Mouse (Mus musculus) C2C12 (cell line): Measurements from ENCODE around the gene Rusc2. TPM values are rescaled to one million over a fixed set of nuclear protein-coding genes. Genes with fewer than 3 reads are reported as not detected.
A peak's percentile ranks its signal among the peaks of the same experiment; 100 is the strongest.

Source experiments
- H3K27me3 ChIP-seq: one replicate; pipeline ENCODE4 v1.6.1; 2011; ENCODE audit not compliant: control insufficient read depth, insufficient read depth, insufficient read length
- H3K36me3 ChIP-seq: one replicate; pipeline ENCODE4 v1.6.1; 2011; ENCODE audit not compliant: control insufficient read depth, insufficient read depth
- H3K4me3 ChIP-seq: one replicate; pipeline ENCODE4 v1.5.1; 2011; ENCODE audit warnings: mild to moderate bottlenecking, control low read depth; ENCODE audit not compliant: poor library complexity, insufficient read depth, severe bottlenecking
- H3K79me2 ChIP-seq: one replicate; pipeline ENCODE4 v1.6.1; 2011; ENCODE audit not compliant: control insufficient read depth, insufficient read depth
- H3K79me3 ChIP-seq: one replicate; pipeline ENCODE4 v1.6.1; 2011; ENCODE audit warnings: low read depth, control low read depth
- H3ac ChIP-seq: one replicate; pipeline ENCODE3; 2011; ENCODE audit warnings: low read depth; ENCODE audit not compliant: control insufficient read depth, insufficient read length
- CEBPB ChIP-seq: IDR thresholded peaks from one replicate; pipeline ENCODE4 v1.6.1; 2011; ENCODE audit warnings: low read depth, mild to moderate bottlenecking, control low read depth, moderate library complexity
- CTCF ChIP-seq: IDR thresholded peaks from one replicate; pipeline ENCODE4 v1.5.1; 2011; ENCODE audit not compliant: control insufficient read depth, insufficient read depth, insufficient read length
- FOSL1 ChIP-seq: IDR thresholded peaks from one replicate; pipeline ENCODE4 v1.8.0; 2011; ENCODE audit warnings: mild to moderate bottlenecking, low read length; ENCODE audit not compliant: poor library complexity, insufficient read depth, severe bottlenecking
- MAX ChIP-seq: IDR thresholded peaks from one replicate; pipeline ENCODE4 v1.6.1; 2011; ENCODE audit warnings: mild to moderate bottlenecking, control low read depth
- MYOD1 ChIP-seq: IDR thresholded peaks from one replicate; pipeline ENCODE4 v1.6.1; 2011; ENCODE audit warnings: low read depth; ENCODE audit not compliant: control insufficient read depth, insufficient read length
- MYOG ChIP-seq: IDR thresholded peaks from one replicate; pipeline ENCODE4 v1.6.1; 2011; ENCODE audit not compliant: control insufficient read depth, insufficient read length; ENCODE audit errors: extremely low read depth
- USF1 ChIP-seq: IDR thresholded peaks from one replicate; pipeline ENCODE4 v1.6.1; 2011; ENCODE audit warnings: low read depth, mild to moderate bottlenecking, control low read depth, moderate library complexity
- polyA plus RNA-seq: library from polyadenylated mRNA; unstranded; fragments of >200 nt; fragmentation: generic; extraction: Trizol; gene quantifications from one replicate; pipeline ENCODE4 v1.2.1, GENCODE M21; 2012; ENCODE audit warnings: missing spikeins

The Rusc2 gene
- polyA plus RNA-seq, 1 experiment: 18.8 TPM

GRCm38 (mm10) chr4:43419801-43420281 lies 38.1 kb downstream of the Rusc2 start:
- Histone ChIP-seq H3K79me3 (no peaks in the 10 kb centered on the region), H3K4me3 (no peak overlapping the region), H3K27me3 (no peaks in the 10 kb centered on the region), H3K79me2 (no peaks in the 10 kb centered on the region), H3ac (peak overlapping the region; percentile 9), H3K36me3 (peaks cover 33% of the 10 kb centered on the region)
- TF ChIP-seq FOSL1 (no peak), CEBPB (no peak), MYOD1 (no peak), MYOG (no peak), CTCF (no peak), MAX (no peak), USF1 (no peak)

- peaks cover 33% of the 10 kb centered on the region for H3K36me3 ChIP-seq
Measured at GRCm38 (mm10) chr4:43420305-43420704, 38.5 kb downstream of the Rusc2 start.

GRCm38 (mm10) chr4:43421632-43422240 lies 40.0 kb downstream of the Rusc2 start:
- H3K79me3 ChIP-seq: no peaks in the 10 kb centered on the region
- H3ac ChIP-seq: no peak overlapping the region
- H3K36me3 ChIP-seq: peaks cover 33% of the 10 kb centered on the region
- no peaks in the 10 kb centered on the region for H3K27me3 ChIP-seq
- TF ChIP-seq MAX (no peak), FOSL1 (no peak), MYOG (no peak), MYOD1 (no peak), CTCF (no peak), CEBPB (no peak), USF1 (no peak)
- no peak overlapping the region for H3K4me3 ChIP-seq
- H3K79me2 ChIP-seq: no peaks in the 10 kb centered on the region

More at GRCm38 (mm10) chr4:43420305-43420704, 38.5 kb downstream of the Rusc2 start:
- H3K4me3 ChIP-seq: no peak overlapping the region
- no peaks in the 10 kb centered on the region for H3K79me2 ChIP-seq
- TF ChIP-seq MYOD1: no peak
- TF ChIP-seq CTCF: peak; percentile 55
- no peaks in the 10 kb centered on the region for H3K27me3 ChIP-seq
- H3K79me3 ChIP-seq: no peaks in the 10 kb centered on the region
- no peak overlapping the region for H3ac ChIP-seq

- peaks cover 27% of the 10 kb centered on the region for H3K36me3 ChIP-seq
Measured at GRCm38 (mm10) chr4:43423267-43423934, 41.6 kb downstream of the Rusc2 start.

GRCm38 (mm10) chr4:43424072-43424471 lies 42.3 kb downstream of the Rusc2 start:
- Histone ChIP-seq H3K36me3 (peaks cover 25% of the 10 kb centered on the region), H3K4me3 (no peak overlapping the region), H3K79me2 (no peaks in the 10 kb centered on the region), H3ac (no peak overlapping the region), H3K27me3 (no peaks in the 10 kb centered on the region), H3K79me3 (no peaks in the 10 kb centered on the region)
- TF ChIP-seq CTCF (no peak), FOSL1 (no peak), USF1 (no peak), MYOD1 (no peak), CEBPB (no peak), MYOG (no peak), MAX (no peak)

More at GRCm38 (mm10) chr4:43423267-43423934, 41.6 kb downstream of the Rusc2 start:
- no peaks in the 10 kb centered on the region for H3K79me3 ChIP-seq
- H3K79me2 ChIP-seq: no peaks in the 10 kb centered on the region
- no peak overlapping the region for H3ac ChIP-seq
- H3K27me3 ChIP-seq: no peaks in the 10 kb centered on the region
- no peak overlapping the region for H3K4me3 ChIP-seq
- TF ChIP-seq CTCF: no peak

- H3K79me3 ChIP-seq: no peaks in the 10 kb centered on the region
- H3K27me3 ChIP-seq: no peaks in the 10 kb centered on the region
- H3K79me2 ChIP-seq: no peaks in the 10 kb centered on the region
- H3K36me3 ChIP-seq: peaks cover 25% of the 10 kb centered on the region
- H3K4me3 ChIP-seq: no peak overlapping the region
- H3ac ChIP-seq: no peak overlapping the region
- TF ChIP-seq MAX (no peak), USF1 (no peak), FOSL1 (no peak), MYOD1 (no peak), MYOG (no peak), CTCF (no peak), CEBPB (no peak)
Measured at GRCm38 (mm10) chr4:43425197-43425596, 43.4 kb downstream of the Rusc2 start.
